Mouse (Mus musculus) limb, embryonic 14.5 days (tissue): ENCODE data around the gene Irf1. TPM values are rescaled to one million over a fixed set of nuclear protein-coding genes. Genes with fewer than 3 reads are reported as not detected.

Experiments used
- ATAC-seq: fragments of 200-750 bp; cut with Nextera tagmentation; 2 replicates; pipeline ENCODE4 v1.8.0; 2017; ENCODE audit warnings: low read depth, moderate number of reproducible peaks, moderate TSS enrichment; ENCODE audit not compliant: low FRiP score
- DNase-seq: peaks from one replicate; pipeline ENCODE4 v3.0.0-alpha.2; 2015; ENCODE audit warnings: low spot score
- H3K27ac ChIP-seq: fragments of 300-500 bp; sonication (generic); replicated peaks from 2 replicates; pipeline ENCODE4 v1.5.1; 2014; ENCODE audit warnings: low read depth, mild to moderate bottlenecking, low read length, moderate library complexity, mixed read lengths
- H3K27me3 ChIP-seq: fragments of 300-500 bp; sonication (generic); 2 replicates; pipeline ENCODE4 v1.6.1; 2014; ENCODE audit warnings: low read length, mixed read lengths; ENCODE audit not compliant: control insufficient read depth, insufficient read depth
- H3K36me3 ChIP-seq: fragments of 300-500 bp; sonication (generic); 2 replicates; pipeline ENCODE4 v1.6.1; 2014; ENCODE audit warnings: mild to moderate bottlenecking, low read length, moderate library complexity, mixed read lengths; ENCODE audit not compliant: control insufficient read depth, insufficient read depth
- H3K4me1 ChIP-seq: fragments of 300-500 bp; sonication (generic); 2 replicates; pipeline ENCODE4 v1.6.1; 2014; ENCODE audit warnings: antibody characterized with exemption, low read length, mixed read lengths; ENCODE audit not compliant: control insufficient read depth, insufficient read depth
- H3K4me2 ChIP-seq: fragments of 300-500 bp; sonication (generic); replicated peaks from 2 replicates; pipeline ENCODE4 v1.6.1; 2014; ENCODE audit warnings: low read depth, mild to moderate bottlenecking, low read length, moderate library complexity; ENCODE audit not compliant: severe bottlenecking
- H3K4me3 ChIP-seq: fragments of 300-500 bp; sonication (generic); replicated peaks from 2 replicates; pipeline ENCODE4 v1.5.1; 2014; ENCODE audit warnings: low read length
- H3K9ac ChIP-seq: fragments of 300-500 bp; sonication (generic); 2 replicates; pipeline ENCODE4 v1.6.1; 2014; ENCODE audit warnings: mild to moderate bottlenecking, low read depth, low read length, moderate library complexity; ENCODE audit not compliant: severe bottlenecking
- H3K9me3 ChIP-seq: fragments of 300-500 bp; sonication (generic); 2 replicates; pipeline ENCODE4 v1.6.1; 2016; ENCODE audit warnings: low read length; ENCODE audit not compliant: control insufficient read depth
- POLR2A ChIP-seq: fragments of 200-500 bp; IDR thresholded peaks from 2 replicates; pipeline ENCODE4 v1.8.0; 2012; ENCODE audit warnings: inconsistent platforms, mild to moderate bottlenecking, moderate library complexity, borderline replicate concordance; ENCODE audit not compliant: insufficient read depth, insufficient read length; ENCODE audit errors: extremely low read depth
- WGBS: fragments of 180-500 bp; shearing (Covaris S2); extraction: QIAGEN DNeasy Blood & Tissue Kit; methylation state at CpG from one replicate; pipeline ENCODE4 v1.1.7; 2014; 5-methylcytosine and 5-hydroxymethylcytosine counted together
- polyA plus RNA-seq, 2 experiments: library from polyadenylated mRNA; depleted of rRNA in 1 of 2; stranded (reverse) in 1 of 2; unstranded in 1 of 2; fragments of >200 nt; fragmentation: Nextera tagmentation in 1 of 2; extraction: Ambion mirVana in 1 of 2; gene quantifications; 2 replicates each; pipeline versions ENCODE4 v1.2.1 to v1.2.3; 2012 to 2014

Gene Irf1
- polyA plus RNA-seq, 2 experiments: 11.8 to 16.8 TPM

DNA sequence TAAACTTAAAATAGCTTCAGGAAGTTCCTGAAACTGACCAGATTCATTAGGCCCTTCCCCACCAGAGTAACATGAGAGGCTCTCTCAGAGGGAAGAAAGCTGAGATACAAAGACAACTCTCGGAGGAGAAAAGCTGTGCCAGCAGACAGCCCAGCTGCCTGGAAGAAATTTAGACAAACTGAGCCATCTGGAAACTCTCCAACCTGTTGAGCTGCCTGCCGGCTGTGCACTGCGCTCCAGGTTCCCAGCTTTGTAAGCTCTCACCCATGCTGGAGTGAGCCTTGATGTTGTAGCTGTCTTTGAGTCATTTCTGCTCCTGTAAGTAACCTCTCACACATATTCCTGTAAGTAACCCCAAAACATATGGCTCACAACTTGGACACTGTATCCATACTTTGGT is 23.2 kb downstream of the Irf1 start:
- H3K9ac ChIP-seq: no peak overlapping the region
- no peaks in the 10 kb centered on the region for H3K27me3 ChIP-seq
- no peaks in the 10 kb centered on the region for H3K36me3 ChIP-seq
- no peak for TF ChIP-seq POLR2A
- H3K4me2 ChIP-seq: no peak overlapping the region
- H3K4me1 ChIP-seq: peaks cover 14% of the 10 kb centered on the region
- WGBS: 23% methylated on average over 3 of the region's 3 CpGs
- no peak overlapping the region for H3K4me3 ChIP-seq
- no peak overlapping the region for H3K27ac ChIP-seq
- DNase-seq: peak; percentile 60
- H3K9me3 ChIP-seq: no peaks in the 10 kb centered on the region
- ATAC-seq: no peak

DNA sequence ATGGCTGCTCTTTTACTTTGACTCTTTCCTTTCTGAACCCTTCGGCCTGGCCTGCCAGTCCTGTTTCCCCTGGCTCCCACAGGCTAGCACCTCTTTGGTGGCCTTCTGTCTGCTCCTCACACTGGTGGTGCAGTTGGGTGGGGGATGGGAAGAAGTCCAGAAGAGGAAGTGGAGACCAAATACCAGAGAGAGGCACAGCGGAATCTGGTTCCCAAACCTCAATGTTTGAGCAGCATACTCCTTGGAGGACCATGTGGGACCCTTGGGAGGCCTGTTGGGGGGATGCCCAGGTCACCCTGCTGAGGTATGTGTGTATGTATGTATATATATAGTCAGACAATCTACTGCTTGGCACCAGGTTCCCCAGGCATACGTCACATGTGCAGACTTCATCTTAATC is 24.2 kb downstream of the Irf1 start:
- TF ChIP-seq POLR2A: no peak
- H3K9ac ChIP-seq: no peak overlapping the region
- no peaks in the 10 kb centered on the region for H3K27me3 ChIP-seq
- WGBS: 72% methylated on average over 3 of the region's 3 CpGs
- DNase-seq: no peak
- H3K4me3 ChIP-seq: no peak overlapping the region
- no peaks in the 10 kb centered on the region for H3K9me3 ChIP-seq
- H3K27ac ChIP-seq: no peak overlapping the region
- ATAC-seq: no peak
- H3K4me2 ChIP-seq: no peak overlapping the region
- no peaks in the 10 kb centered on the region for H3K36me3 ChIP-seq
- peaks cover 14% of the 10 kb centered on the region for H3K4me1 ChIP-seq

DNA sequence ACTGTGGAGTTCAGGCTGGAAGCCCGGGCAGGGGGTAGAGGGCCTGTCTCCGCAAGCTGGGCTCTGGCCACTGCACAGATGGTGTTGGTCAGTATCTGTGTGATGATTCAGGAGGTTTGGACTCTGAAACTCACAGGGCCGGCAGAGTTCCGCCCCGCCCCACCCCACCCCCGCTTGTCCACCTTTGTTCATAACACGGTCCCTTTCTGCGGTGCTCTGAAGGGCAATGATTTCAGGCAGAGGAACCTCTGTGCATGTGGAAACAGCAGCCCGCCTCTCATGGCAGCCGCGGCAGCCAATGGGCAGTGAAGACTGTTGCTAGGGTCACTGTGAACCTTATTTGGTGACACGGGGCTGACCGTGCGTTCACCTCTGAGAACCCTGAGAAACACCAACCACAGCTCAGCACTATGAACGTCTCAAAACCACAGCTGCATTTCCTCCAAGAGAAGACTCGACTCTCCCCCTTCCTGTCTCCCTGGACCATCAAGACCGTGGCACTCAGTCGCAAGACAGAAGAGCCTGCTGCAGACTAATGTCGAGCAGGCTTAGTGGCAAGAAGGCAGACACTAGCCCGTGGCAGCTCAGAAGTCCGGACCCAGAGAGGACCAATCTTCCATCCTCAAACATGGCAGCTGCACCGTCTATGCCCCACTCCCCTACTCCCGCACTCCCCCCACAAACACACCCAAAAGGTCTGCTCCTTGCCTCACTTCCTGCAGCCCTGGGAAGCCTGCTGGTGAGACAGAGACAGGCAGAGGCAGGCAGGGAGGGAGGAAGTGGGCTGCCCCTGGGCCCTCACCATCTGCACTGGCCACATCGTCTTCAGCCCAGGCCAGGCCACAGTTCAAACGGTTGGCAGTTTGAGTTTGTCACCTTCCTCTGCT is 25.1 kb downstream of the Irf1 start:
- 61% methylated on average over 25 of the region's 25 CpGs for WGBS
- no peaks in the 10 kb centered on the region for H3K36me3 ChIP-seq
- DNase-seq (no peak), ATAC-seq (no peak)
- H3K27me3 ChIP-seq: no peaks in the 10 kb centered on the region
- peaks cover 14% of the 10 kb centered on the region for H3K4me1 ChIP-seq
- no peaks in the 10 kb centered on the region for H3K9me3 ChIP-seq
- no peak for TF ChIP-seq POLR2A
- no peak overlapping the region for H3K4me2 ChIP-seq
- H3K4me3 ChIP-seq: no peak overlapping the region
- no peak overlapping the region for H3K9ac ChIP-seq
- no peak overlapping the region for H3K27ac ChIP-seq

DNA sequence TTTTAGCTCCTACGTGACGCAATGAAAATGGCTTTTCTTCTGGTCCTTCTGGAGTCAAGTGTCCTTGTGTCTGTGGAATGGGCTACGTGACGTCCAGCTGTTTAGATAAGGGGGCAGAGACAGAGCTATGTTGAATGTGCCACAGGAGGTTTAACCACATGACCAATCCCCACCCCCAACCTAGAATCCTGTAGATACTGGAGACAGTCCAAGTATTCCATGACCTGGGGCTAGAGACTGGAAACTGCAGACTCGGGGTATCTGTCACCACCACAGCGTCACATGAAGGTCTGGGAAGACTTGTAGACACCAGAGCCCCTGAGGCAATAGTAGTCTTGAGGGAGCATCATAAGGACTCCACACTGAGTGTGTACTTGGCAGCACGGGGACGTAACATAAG is 26.0 kb downstream of the Irf1 start:
- no peak for ATAC-seq

DNA sequence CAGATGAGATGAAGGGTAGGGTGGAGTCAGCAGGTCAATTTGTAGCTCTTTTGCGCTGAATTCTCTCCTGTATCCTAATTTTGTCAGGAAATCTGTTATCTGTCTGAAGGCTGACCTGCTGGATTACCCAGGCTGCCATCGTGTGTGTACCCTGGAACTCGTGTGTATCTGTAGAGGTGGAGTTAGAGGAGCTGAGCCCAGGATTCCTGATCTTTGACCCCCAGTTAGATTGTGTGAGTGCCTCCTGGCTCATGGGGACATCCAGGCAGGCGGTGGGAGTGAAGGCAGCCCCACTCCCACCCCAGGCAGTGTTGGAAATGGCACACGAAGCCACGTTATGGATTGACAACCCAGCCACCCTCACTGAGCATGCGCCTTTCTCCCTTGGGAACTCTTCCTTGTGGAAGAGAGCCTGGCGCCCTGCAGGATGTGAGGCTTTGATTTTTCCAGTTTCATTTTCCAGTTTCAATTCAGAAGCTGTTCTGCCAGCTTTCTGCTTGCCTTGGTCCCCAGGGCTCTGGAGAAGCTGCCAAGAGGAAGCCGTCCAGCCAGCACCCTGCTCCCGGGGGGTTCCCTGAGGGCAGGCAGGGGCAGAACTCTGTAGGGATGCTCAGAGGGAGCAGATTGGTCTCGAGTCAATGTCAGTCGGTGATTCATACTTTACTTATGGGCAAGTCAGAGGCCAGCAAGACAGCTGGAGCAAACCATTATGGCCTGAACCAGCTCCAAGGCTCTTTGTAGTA is 26.8 kb downstream of the Irf1 start:
- Histone ChIP-seq H3K27ac (no peak overlapping the region), H3K36me3 (no peaks in the 10 kb centered on the region), H3K9me3 (no peaks in the 10 kb centered on the region), H3K9ac (no peak overlapping the region), H3K4me2 (no peak overlapping the region), H3K27me3 (no peaks in the 10 kb centered on the region), H3K4me1 (peaks cover 14% of the 10 kb centered on the region), H3K4me3 (no peak overlapping the region)
- 69% methylated on average over 12 of the region's 12 CpGs for WGBS
- ATAC-seq (no peak), DNase-seq (no peak)
- no peak for TF ChIP-seq POLR2A

More for the DNA sequence above, 26.0 kb downstream of the Irf1 start:
- peak; percentile 8 for DNase-seq
- Histone ChIP-seq H3K9me3 (no peaks in the 10 kb centered on the region), H3K9ac (no peak overlapping the region), H3K27ac (no peak overlapping the region), H3K4me3 (no peak overlapping the region), H3K4me2 (no peak overlapping the region), H3K36me3 (no peaks in the 10 kb centered on the region), H3K27me3 (no peaks in the 10 kb centered on the region), H3K4me1 (peaks cover 14% of the 10 kb centered on the region)
- no peak for TF ChIP-seq POLR2A
- WGBS: 62% methylated on average over 8 of the region's 8 CpGs
